Mouse (Mus musculus) heart, adult 11 months (tissue): ENCODE data around the gene Gfra1.

Experiments used
- DNase-seq: peaks from one replicate; pipeline ENCODE4 v3.0.0; 2022

Gfra1 gene

DNA sequence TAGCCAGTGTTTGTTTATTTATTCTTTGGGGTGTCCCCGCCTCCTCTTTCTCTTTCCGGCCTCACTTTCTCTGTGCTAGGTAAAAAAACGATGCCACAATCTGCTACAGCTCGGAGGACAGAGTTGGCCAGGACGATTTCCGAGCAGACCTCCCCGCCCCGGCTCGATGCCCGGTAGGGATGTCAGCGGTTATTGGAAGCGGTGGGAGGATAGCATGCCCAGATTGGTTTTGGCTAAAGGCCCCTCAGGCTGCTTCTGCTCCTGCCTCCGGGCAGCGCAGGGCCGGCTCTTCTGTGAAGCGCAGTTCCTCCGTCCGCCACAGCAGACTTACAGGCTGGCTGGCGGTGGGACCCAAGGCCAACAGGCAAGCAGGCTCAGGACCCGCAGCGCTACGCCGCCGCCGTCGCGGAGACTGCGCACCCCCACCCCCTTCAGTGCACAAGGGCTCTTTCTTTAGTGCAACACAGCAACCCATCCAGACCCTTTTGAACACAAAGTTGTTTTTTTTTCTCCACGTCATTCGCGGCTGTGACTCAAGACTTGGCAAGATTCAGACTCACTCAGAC, at the start of gene Gfra1:
Gfra1 (minus strand) TSS at position 414 of the 566 bp plus-strand sequence.
- peak; percentile 95 for DNase-seq

- DNase-seq: no peak
These were observed 44.3 kb upstream of the Gfra1 start for GRCm38 (mm10) chr19:58500049-58500448.

- DNase-seq: no peak
These were observed 43.8 kb upstream of the Gfra1 start for GRCm38 (mm10) chr19:58499420-58499966.

DNA sequence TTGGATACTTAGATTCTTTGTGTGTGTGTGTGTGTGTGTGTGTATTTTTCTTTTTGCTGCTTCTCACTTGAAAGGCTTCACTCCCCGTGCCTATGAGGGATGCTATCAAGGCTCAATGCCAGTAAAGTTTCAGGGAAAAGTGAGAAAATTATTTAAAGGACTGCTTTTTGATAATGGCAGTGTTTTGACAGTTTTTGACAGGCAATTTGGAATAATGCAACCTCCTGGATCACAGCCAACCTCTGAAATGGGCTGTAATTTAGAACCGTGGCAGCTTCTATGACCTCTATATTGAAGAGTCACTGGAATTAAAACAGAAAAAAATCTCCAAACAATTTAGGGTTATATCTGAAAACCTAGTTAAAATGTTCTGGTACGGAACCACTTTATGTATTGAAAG, 41.4 kb upstream of the Gfra1 start:
- no peak for DNase-seq

DNA sequence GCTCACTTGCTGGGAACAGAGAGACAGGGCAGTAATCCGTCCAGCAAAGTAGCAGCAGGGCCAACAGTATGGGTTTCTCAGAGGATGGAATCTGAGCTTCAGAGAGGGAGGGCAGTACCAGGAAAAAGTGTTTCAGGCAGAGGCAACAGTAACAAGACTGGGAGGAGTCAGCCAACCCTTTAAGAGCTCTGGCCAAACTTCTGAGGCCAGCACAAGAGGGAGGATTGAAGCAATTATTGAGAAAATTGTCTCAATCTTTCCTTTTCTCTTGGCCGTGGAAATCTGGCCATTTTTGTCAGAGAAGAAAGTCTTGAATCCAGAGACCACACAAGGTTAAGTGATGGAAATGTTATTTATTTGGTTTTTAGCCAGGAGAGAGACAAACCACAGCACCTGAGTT, 31.0 kb upstream of the Gfra1 start:
- DNase-seq: no peak

DNA sequence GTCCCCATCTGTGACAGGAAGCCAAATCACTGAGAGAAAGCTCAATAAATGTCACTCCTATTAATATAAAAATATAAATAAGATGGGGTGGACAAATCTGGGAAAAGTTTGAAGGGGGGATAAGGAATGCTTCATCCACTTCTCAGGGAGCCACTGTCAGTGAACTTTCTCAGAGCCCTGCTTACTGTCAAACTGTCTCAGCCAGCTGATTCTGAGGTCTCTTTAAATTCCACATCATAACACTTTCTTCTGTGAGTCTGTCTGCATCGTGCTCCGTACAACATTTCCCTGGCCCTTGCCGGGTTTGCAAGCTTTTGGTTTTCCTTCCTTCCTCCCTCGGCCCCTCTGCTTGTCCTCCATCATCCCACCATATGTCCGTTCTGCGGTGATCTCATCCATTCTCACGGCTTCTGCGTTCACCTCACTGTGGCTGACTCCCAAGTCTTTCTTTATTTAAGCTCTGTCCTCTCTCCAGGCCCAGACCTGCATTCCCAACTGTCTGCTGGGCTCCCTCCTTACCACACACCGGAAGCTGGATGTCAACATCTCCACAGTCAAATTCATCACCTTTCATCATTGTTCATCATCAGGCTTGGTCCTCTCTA, 26.8 kb upstream of the Gfra1 start:
- no peak for DNase-seq

DNA sequence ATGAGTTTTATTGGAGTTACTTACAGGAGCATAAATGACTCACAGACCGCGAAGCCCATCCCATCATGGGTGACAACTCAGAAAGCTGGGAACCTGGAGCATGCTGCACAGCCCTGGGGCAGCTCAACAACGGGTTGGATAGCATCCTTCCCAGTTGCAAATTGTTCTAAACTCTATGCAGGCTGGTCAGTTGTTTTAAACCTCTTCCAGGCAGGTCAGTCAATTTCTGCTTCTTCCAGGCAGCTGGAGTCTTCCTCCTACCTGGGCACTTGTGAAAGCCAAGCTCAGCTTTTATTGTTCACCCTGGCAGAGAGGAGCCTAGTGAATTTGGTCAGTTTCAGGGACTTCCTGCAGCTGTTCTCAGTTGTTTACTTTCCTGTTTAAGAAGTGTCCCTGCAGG, 18.5 kb upstream of the Gfra1 start:
- peak; percentile 73 for DNase-seq

DNA sequence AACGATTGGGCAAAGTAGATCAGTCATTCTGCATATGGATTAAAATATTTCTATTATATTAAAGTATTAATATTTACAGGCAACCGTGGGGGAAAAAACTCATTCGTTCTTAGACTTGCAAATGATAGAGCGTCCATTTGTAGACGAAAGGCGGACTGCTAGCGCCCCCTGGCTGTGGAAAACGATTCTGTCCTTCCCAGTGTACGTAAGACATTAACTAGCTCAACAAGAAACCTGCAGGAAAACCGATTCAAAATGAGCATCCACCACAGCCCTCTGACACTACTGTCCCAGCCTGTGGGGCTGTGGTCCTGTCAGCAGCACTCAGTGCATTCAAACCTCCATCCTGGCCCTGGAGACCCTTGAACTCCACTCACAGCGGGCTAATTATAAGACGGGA, 13.7 kb upstream of the Gfra1 start:
- peak; percentile 89 for DNase-seq

DNA sequence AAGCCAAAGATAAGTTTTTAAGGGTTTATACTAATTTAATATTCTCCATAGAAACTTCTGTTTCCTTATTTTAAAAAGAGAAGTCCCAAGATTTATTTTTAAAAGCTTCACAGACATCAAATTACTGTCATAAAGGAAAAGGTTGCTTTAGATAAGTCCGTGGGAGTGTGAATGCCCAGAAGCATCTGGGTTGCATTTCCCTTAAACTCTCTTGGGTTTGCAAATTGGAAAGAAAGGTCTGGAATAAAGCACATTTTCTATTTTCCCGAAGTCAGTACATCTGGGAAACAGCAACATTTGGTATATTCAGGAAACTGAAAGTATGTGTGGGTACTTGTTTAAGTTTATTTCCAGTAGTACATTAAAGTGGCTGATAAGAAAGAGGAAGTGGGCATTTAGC, 12.6 kb upstream of the Gfra1 start:
- no peak for DNase-seq

GRCm38 (mm10) chr19:58463755-58464154, 8.0 kb upstream of the Gfra1 start:
- peak; percentile 40 for DNase-seq

- DNase-seq: peak; percentile 79
These were observed 4.8 kb upstream of the Gfra1 start for GRCm38 (mm10) chr19:58460361-58461022.

GRCm38 (mm10) chr19:58456491-58457061, 867 bp upstream of the Gfra1 start:
- peak; percentile 85 for DNase-seq

GRCm38 (mm10) chr19:58455061-58455495, 631 bp downstream of the Gfra1 start:
- peak; percentile 94 for DNase-seq

GRCm38 (mm10) chr19:58454261-58455060, 1.2 kb downstream of the Gfra1 start:
- peak; percentile 95 for DNase-seq

- DNase-seq: peak; percentile 94
These were observed 2.1 kb downstream of the Gfra1 start for GRCm38 (mm10) chr19:58453581-58453980.

DNA sequence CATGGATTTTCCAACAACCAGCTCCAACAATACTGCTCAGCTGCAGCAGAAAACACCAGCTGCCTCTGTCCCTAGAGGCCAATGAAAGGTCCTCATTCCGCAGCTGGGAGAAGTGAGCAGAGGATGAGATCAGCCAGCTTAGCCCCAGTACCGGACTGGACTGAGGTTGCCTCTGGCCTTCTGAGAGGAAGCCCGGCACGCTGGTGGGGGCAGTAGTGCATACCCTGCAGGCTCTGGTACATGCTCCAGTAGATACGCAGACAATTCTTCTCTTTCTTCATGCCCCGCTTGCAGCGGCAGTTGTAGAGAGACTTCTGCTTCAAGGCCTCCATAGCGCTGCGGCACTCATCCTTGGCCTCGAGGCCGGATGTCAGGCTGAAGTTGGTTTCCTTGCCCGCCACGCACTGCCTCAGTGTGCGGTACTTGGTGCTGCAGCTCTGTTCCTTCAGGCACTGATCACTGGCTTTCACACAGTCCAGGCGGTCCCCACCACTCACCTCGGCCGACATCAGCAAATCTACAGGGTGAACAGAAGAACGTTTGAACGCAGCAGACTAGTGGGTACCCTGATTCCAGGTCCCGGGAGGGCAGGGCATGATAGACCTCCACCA, 2.7 kb downstream of the Gfra1 start:
- DNase-seq: peak; percentile 97

DNA sequence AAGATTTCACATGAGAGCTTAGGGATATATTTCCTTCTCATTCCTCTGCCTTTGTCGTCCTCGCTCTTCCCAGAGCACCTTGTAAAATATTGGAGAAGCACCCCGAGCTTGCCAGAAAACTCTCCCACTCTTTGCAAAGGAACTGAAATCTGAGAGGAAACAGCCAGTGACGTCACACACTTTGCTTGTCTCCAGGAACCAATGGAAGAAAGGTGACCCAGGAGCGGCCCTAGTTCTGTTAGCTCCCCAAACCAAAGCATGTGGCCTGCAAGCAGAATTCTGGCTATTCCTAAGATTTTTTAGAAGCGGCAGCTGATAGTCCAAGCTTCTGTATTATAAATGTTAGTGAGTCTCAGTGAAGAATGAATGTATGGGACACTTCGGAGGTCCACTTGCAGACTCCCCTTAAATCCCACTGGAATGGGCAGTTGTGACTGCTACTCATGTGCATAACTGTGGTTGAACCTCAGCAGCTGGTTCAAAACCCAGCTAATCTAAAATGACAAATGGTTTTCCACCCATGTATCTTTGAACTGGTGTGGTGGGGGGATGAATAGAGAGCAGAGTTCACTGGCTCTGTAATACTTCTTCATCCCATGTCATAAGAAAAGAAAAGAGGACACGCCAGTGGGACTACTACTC, 3.4 kb downstream of the Gfra1 start:
- no peak for DNase-seq

- no peak for DNase-seq
These were observed 4.4 kb downstream of the Gfra1 start for GRCm38 (mm10) chr19:58451323-58451722.

- no peak for DNase-seq
These were observed 5.0 kb downstream of the Gfra1 start for GRCm38 (mm10) chr19:58450716-58451115.

DNA sequence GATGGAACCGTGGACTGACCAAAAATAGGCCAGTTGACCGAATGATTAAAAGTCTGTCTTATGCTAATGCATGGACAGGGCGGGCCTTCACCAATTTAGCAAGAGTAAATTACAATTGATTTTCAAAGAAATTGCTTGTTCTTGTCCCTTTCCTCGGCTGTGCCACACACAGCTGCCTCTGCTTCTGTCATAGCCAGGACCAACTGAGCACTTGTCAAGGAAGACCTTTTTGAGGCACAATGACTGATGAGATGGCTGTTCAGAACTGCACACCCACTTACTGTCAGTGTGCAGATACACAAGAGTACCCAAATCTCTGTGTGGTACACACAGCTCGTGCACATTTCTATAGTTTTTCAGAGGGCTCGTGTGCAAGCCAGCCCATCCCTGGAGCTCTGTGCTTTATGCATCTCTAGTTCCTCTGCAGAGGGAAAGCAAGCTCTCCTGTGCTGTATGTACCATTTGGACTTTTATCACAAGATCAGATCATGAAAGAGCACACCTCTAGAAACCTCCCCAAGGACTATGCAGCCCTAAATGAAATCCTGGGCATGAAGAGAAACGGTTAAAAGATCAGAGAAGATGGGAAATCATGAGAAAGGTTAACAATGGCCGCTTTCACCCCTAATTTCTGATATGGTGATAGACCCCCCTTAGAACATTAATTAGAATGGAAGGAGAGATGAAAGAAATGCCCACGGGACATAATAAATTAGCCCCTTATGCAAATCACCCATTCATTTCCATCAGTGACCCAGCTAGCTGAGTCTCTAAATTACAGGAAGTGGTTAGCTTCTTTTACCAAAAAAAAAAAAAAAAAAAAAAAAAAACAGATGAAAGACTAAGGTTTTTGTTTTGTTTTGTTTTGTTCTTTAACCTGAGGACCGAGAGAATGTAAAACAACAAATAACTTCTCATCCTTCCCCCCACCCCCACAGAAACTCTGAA, 12.7 kb downstream of the Gfra1 start:
- DNase-seq: no peak

- DNase-seq: no peak
These were observed 13.9 kb downstream of the Gfra1 start for GRCm38 (mm10) chr19:58441785-58442184.
